ENCODE assay signal across 16 mouse cellular contexts in the genomic region with DNA sequence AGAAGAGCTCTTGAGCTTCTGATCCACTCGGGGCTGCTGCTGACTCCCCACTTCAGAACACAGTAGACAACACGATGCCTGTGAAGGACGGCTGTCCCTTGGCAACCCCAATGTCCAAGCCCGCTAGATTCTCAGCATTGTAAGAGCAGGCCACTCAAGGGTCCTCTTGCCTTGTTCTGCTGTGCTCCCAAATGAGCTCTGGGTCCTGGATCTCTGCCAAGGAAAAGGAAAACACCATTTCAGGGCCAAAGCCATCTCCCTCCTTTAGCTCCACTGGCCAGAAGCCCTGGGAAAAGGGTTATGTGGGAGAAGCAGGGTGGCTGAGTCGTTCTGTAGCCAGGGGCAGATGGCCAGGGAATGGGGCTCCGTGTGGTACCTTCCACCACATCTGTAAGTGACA.
DNase-seq lines count a peak whose midpoint lies in the region; ATAC-seq and TF ChIP-seq lines count a peak whose summit lies in the region.
"Had no signal": no experiment of that assay in that cellular context is flagged by ENCODE, and none has a peak within 500 bp of the region (broad histone marks: within the 10 kb centered on the region; RNA-seq: fewer than 3 reads in every experiment).

No protein-coding gene starts in this region.

- no peaks in the 10 kb centered on the region for H3K9me3 ChIP-seq in forebrain, embryonic 14.5 days (replicated peaks; ENCODE audit: control insufficient read depth, low read length)
- H3K9me3 ChIP-seq in forebrain, embryonic 13.5 days (replicated peaks) = peaks cover 3% of the 10 kb centered on the region; the same call in 1 of the 2 replicates
- H3K9me3 ChIP-seq: embryonic facial prominence, embryonic 12.5 days; forebrain, embryonic 10.5 days had no signal

- WGBS in forebrain, embryonic 14.5 days = 54% methylated on average over 6 of the region's 6 CpGs
- 63% methylated on average over 6 of the region's 6 CpGs for whole genome bisulfite sequencing in forebrain, embryonic 13.5 days

- H3K4me2 ChIP-seq in forebrain, embryonic 14.5 days (ENCODE audit: low read length) = no peak overlapping the region
- no peak overlapping the region for H3K4me2 ChIP-seq in forebrain, embryonic 13.5 days
- H3K4me2 ChIP-seq: embryonic facial prominence, embryonic 12.5 days; heart, embryonic 11.5 days; hindbrain, embryonic 12.5 days had no signal

- no peak overlapping the region for H3K9ac ChIP-seq in forebrain, embryonic 14.5 days (ENCODE audit: low read length)
- no peak overlapping the region for H3K9ac ChIP-seq in forebrain, embryonic 13.5 days
- H3K9ac ChIP-seq: embryonic facial prominence, embryonic 12.5 days; hindbrain, embryonic 12.5 days had no signal

- H3K36me3 ChIP-seq in forebrain, embryonic 14.5 days (ENCODE audit: control insufficient read depth, insufficient read depth, low read length) = no peaks in the 10 kb centered on the region
- H3K36me3 ChIP-seq in forebrain, embryonic 13.5 days (ENCODE audit: poor library complexity, severe bottlenecking) = no peaks in the 10 kb centered on the region
- H3K36me3 ChIP-seq: embryonic facial prominence, embryonic 12.5 days; forebrain, embryonic 10.5 days; G1E; hindbrain, embryonic 12.5 days had no signal

- TF ChIP-seq POLR2A in brain, embryonic 14.5 days (IDR thresholded peaks at IDR 0.05; ENCODE audit: borderline replicate concordance, extremely low read depth, insufficient read depth, insufficient read length, poor library complexity, severe bottlenecking) = no peak

- no peaks in the 10 kb centered on the region for H3K27me3 ChIP-seq in forebrain, embryonic 14.5 days (replicated peaks; ENCODE audit: control insufficient read depth, insufficient read depth, low read length)
- H3K27me3 ChIP-seq in forebrain, embryonic 13.5 days = no peaks in the 10 kb centered on the region
- H3K27me3 ChIP-seq: embryonic facial prominence, embryonic 12.5 days had no signal

- H3K4me1 ChIP-seq in forebrain, embryonic 14.5 days (ENCODE audit: control insufficient read depth, insufficient read depth, low read length) = peaks cover 17% of the 10 kb centered on the region
- H3K4me1 ChIP-seq in forebrain, embryonic 13.5 days = peaks cover 38% of the 10 kb centered on the region

- intact Hi-C loops in left cerebral cortex, postnatal 4 days (cut with DNase I) = no loop called here

- no peak for ATAC-seq in forebrain, embryonic 14.5 days
- ATAC-seq in forebrain, embryonic 13.5 days = no peak

- TF ChIP-seq CTCF in brain, embryonic 14.5 days (IDR thresholded peaks at IDR 0.05; ENCODE audit: borderline replicate concordance, extremely low read depth, insufficient read depth, insufficient read length) = no peak

- H3K4me3 ChIP-seq in forebrain, embryonic 14.5 days (ENCODE audit: low read depth, low read length) = no peak overlapping the region
- H3K4me3 ChIP-seq in forebrain, embryonic 13.5 days = no peak overlapping the region
- H3K4me3 ChIP-seq: embryonic facial prominence, embryonic 12.5 days; forebrain, embryonic 10.5 days; gastrocnemius, adult 2 months; hindbrain, embryonic 12.5 days; layer of hippocampus, adult 2 months had no signal

- peak; percentile 59 for DNase-seq in forebrain, embryonic 14.5 days (ENCODE audit: low spot score)
- peak; percentile 67 for DNase-seq in left cerebral cortex, postnatal 4 days
- DNase-seq in left cerebral cortex, adult 11 months (ENCODE audit: low spot score) = no peak
- peak; percentile 76 for DNase-seq in brain, embryonic 14.5 days (ENCODE audit: low read depth)
- DNase-seq in lung, postnatal 25 days (ENCODE audit: low spot score) = peak; percentile 57
- no peak for DNase-seq in frontal cortex, postnatal 10 days (ENCODE audit: low spot score in 2 of 2)
- DNase-seq: gastrocnemius, adult 2 months; kidney, adult 18-20 months; thymus, adult 2 months had no signal

- no peak overlapping the region for H3K27ac ChIP-seq in forebrain, embryonic 14.5 days (ENCODE audit: low read depth, low read length)
- no peak overlapping the region for H3K27ac ChIP-seq in forebrain, embryonic 13.5 days
- H3K27ac ChIP-seq: embryonic facial prominence, embryonic 12.5 days; forebrain, embryonic 10.5 days; gastrocnemius, adult 2 months; hindbrain, embryonic 12.5 days; layer of hippocampus, adult 2 months had no signal

Comparison
In these comparisons a context has a peak if more than half of its experiments do, and no peak if none do; other contexts are left out.
1. DNase-seq: peak in forebrain, embryonic 14.5 days (single experiment), left cerebral cortex, postnatal 4 days (single experiment), brain, embryonic 14.5 days (single experiment) and lung, postnatal 25 days (single experiment); none in left cerebral cortex, adult 11 months (single experiment) and frontal cortex, postnatal 10 days (0 of 2).